Mouse (Mus musculus) liver, adult 2 months (tissue): ENCODE results near the gene Ankrd34a.

ENCODE experiments used
- CTCF ChIP-seq: fragments of 200-500 bp; IDR thresholded peaks from 2 replicates; pipeline ENCODE4 v1.5.1; 2011; ENCODE audit warnings: low read depth, low read length, control low read depth
- POLR2A ChIP-seq: fragments of 200-500 bp; IDR thresholded peaks from 2 replicates; pipeline ENCODE4 v1.6.1; 2011; ENCODE audit warnings: low read length, control low read depth; ENCODE audit not compliant: insufficient read depth; ENCODE audit errors: extremely low read depth

- TF ChIP-seq CTCF (no peak), POLR2A (no peak)
Observed at GRCm38 (mm10) chr3:96553601-96554000, 42.8 kb upstream of the Ankrd34a start.
